Mouse (Mus musculus): ENCODE measurements around the gene Rad21l. TPM values are rescaled to one million over a fixed set of nuclear protein-coding genes. Genes with fewer than 3 reads are reported as not detected.
"Not testable (repeated sequence)": the region's sequence is repeated elsewhere in the genome, so short reads cannot be mapped to it uniquely, and the experiment has no call there.

The Rad21l gene
- polyA plus RNA-seq, 1 experiment from 2014 or later: not detected

DNA sequence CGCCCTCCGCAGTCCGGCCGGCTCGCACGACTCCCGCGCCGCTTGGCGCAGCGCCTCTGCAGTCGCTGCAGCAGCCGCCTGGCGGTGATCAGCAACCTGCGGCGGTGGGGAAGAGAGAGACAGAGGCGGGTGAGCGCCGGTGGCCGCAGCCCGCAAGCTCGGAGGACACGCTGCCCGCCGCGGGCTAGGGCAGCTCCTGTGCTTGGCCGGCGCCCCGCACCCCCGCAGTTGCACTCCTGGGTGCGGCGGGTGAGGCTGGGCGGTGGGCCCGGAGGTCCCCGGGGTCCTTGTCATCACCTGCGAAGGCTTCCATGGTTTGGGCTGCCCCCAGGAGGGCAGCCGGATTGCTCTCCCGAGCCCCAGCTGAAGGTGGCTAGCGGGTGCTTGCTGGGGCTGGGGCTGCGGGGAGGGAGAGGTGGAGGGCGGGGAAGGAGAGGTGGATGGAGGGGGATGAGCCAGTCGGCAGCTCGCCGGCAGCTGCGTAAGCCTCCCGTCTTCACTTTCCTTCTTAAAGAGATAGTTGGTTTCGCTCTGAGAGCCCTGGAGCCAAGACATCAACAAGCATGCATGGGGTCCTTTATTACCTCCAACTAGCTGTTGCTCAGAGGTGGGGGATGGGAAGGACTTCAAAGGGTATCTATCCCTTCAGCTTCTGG lies 36.0 kb downstream of the Rad21l start, which contains the start of gene Snph:
Gene Snph, minus strand, starts transcription at position 435 of the 656 bp plus-strand sequence.
- WGBS: under 1% methylated on average over 43 of the region's 47 CpGs
- no peaks in the 10 kb centered on the region for H3K9me3 ChIP-seq (ENCODE audit: control insufficient read depth, low read length)
- peak within 1 kb of the TSS; percentile 77 for H3K9ac ChIP-seq (ENCODE audit: low read length)
- peak within 1 kb of the TSS; percentile 90 for H3K4me2 ChIP-seq
- H3K27me3 ChIP-seq (ENCODE audit: control insufficient read depth, insufficient read depth, low read length): peaks cover 7% of the 10 kb centered on the region
- peak within 1 kb of the TSS; percentile 70 for H3K4me3 ChIP-seq (ENCODE audit: low read depth, low read length)
- no peaks in the 10 kb centered on the region for H3K36me3 ChIP-seq (ENCODE audit: control insufficient read depth, insufficient read depth, low read length)
- ATAC-seq (ENCODE audit: low FRiP score) (peak; percentile 89), DNase-seq (ENCODE audit: low spot score, missing footprints) (peak; percentile 95)
- H3K4me1 ChIP-seq (ENCODE audit: control insufficient read depth, insufficient read depth, low read length): peaks cover 4% of the 10 kb centered on the region; the same call in 1 of the 2 replicates
- H3K27ac ChIP-seq (ENCODE audit: low read depth, low read length): peak within 1 kb of the TSS; percentile 20; the same call in 1 of the 2 replicates

DNA sequence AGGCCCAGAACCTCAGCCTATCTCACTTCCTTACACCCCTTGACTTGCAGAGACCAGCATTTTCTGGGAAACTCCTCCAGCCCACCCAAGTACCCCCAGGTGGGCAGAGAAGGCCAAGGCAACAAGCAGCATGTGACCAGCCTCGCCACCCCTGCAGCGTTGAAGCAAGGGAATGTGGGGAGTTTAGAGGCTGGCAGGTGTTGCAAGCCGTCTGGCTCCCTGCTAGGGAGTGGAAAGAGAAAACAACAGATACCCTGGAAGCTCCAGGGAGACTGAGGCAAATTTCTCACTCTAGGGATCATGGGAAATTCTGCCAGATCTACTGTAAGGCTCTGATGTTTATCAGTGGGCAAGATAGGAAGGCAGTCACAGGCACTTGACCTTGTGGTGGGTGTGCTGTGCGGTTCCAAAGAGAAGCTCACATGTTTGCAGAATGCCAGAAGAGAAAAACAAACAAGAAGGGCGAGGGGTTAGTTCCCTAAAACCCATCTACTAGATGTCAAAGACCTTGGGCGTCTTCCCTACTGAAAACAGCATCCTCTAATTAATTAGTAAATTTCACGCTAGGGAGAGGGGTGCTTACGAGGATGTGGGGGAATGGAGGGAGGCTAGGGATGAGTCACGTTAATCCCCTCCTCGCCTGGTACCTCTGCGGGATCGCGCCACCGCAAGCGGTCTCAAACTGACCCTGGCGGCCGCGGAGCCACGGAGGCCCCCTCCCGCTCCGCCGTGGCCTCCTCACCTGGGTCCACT lies 36.8 kb downstream of the Rad21l start:
- 3% methylated on average over 22 of the region's 22 CpGs for WGBS
- peak; percentile 13; the same call in 1 of the 2 replicates for ATAC-seq (ENCODE audit: low FRiP score)
- Histone ChIP-seq H3K9me3 (ENCODE audit: control insufficient read depth, low read length) (no peaks in the 10 kb centered on the region), H3K4me2 (peak overlapping the region; percentile 90), H3K9ac (ENCODE audit: low read length) (peak overlapping the region; percentile 77), H3K27ac (ENCODE audit: low read depth, low read length) (no peak overlapping the region), H3K27me3 (ENCODE audit: control insufficient read depth, insufficient read depth, low read length) (peaks cover 7% of the 10 kb centered on the region), H3K4me1 (ENCODE audit: control insufficient read depth, insufficient read depth, low read length) (peaks cover 4% of the 10 kb centered on the region; the same call in 1 of the 2 replicates), H3K36me3 (ENCODE audit: control insufficient read depth, insufficient read depth, low read length) (no peaks in the 10 kb centered on the region), H3K4me3 (ENCODE audit: low read depth, low read length) (peak overlapping the region; percentile 70)
- DNase-seq (ENCODE audit: low spot score, missing footprints): peak; percentile 91

DNA sequence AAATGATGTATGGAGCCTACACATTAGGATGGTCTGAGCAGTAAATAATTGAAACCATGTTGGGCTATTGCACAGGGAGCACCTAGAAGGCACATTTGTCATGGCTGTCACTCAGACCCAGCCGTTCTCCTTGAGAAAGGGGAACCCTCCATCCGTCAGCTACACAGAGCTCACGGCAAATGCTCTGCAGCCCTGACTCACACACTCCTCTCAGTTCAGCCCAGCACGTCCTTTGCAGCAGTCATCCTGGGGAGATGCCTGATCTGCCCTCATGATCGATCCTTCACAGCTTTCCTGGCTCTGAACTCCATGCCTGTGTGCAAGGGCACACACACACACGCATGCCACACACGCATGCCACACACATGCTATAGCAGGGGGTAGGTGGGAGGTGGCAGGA lies 39.0 kb downstream of the Rad21l start:
- 71% methylated on average over 7 of the region's 7 CpGs for WGBS

DNA sequence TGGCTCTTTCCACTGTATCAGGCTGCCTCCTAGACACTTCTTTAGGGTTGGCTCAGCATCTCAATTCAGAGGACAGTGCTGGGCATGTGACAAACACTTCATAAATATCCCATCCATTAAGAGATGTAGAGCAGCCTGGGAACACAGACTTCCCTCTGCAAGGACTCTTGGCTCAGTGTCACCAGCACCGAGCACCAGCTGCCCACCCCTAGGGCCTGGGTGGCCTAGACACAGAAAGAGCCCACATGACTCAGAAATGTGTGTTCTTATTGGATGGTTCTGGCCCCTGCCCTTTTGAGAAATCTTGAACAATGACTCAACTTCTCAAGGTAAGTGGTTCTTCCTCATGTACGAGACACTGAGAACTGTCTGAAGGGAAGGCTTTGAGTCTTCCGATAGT lies 40.3 kb downstream of the Rad21l start:
- Histone ChIP-seq H3K4me2 (no peak overlapping the region), H3K9ac (ENCODE audit: low read length) (no peak overlapping the region), H3K4me3 (ENCODE audit: low read depth, low read length) (no peak overlapping the region), H3K27ac (ENCODE audit: low read depth, low read length) (no peak overlapping the region), H3K9me3 (ENCODE audit: control insufficient read depth, low read length) (no peaks in the 10 kb centered on the region), H3K27me3 (ENCODE audit: control insufficient read depth, insufficient read depth, low read length) (peaks cover 5% of the 10 kb centered on the region; the same call in 1 of the 2 replicates), H3K4me1 (ENCODE audit: control insufficient read depth, insufficient read depth, low read length) (peaks cover 4% of the 10 kb centered on the region; the same call in 1 of the 2 replicates), H3K36me3 (ENCODE audit: control insufficient read depth, insufficient read depth, low read length) (no peaks in the 10 kb centered on the region)
- no peak for DNase-seq (ENCODE audit: low spot score, missing footprints)
- no peak for ATAC-seq (ENCODE audit: low FRiP score)
- 85% methylated on average over 3 of the region's 3 CpGs for WGBS

More for the DNA sequence above, 39.0 kb downstream of the Rad21l start:
- H3K4me2 ChIP-seq: no peak overlapping the region
- H3K36me3 ChIP-seq (ENCODE audit: control insufficient read depth, insufficient read depth, low read length): no peaks in the 10 kb centered on the region
- peaks cover 4% of the 10 kb centered on the region; the same call in 1 of the 2 replicates for H3K4me1 ChIP-seq (ENCODE audit: control insufficient read depth, insufficient read depth, low read length)
- no peak overlapping the region for H3K4me3 ChIP-seq (ENCODE audit: low read depth, low read length)
- no peak for DNase-seq (ENCODE audit: low spot score, missing footprints)
- no peaks in the 10 kb centered on the region for H3K9me3 ChIP-seq (ENCODE audit: control insufficient read depth, low read length)
- no peak for ATAC-seq (ENCODE audit: low FRiP score)
- peaks cover 7% of the 10 kb centered on the region for H3K27me3 ChIP-seq (ENCODE audit: control insufficient read depth, insufficient read depth, low read length)
- H3K9ac ChIP-seq (ENCODE audit: low read length): no peak overlapping the region
- H3K27ac ChIP-seq (ENCODE audit: low read depth, low read length): no peak overlapping the region

DNA sequence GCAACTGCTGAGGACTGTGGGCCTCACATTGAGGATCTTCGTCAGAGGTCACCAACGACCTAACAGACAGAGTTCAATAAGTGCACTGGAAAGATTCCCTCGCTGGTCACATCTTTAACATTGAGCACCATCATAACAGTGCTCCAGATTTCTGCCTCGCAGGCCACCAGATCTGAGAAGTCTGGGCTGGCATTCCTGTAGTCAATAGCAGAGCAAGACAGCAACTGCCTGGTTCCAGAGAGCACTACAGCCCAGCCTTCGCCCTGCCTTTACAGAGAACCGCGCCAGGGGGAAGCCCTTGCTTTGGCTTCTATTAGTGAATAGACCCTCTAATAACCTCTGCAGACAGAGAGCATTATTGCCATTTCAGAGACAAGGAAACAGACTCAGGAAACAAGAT lies 42.0 kb downstream of the Rad21l start:
- Histone ChIP-seq H3K4me2 (no peak overlapping the region), H3K36me3 (ENCODE audit: control insufficient read depth, insufficient read depth, low read length) (no peaks in the 10 kb centered on the region), H3K27me3 (ENCODE audit: control insufficient read depth, insufficient read depth, low read length) (peaks cover 4% of the 10 kb centered on the region; the same call in 1 of the 2 replicates), H3K4me3 (ENCODE audit: low read depth, low read length) (no peak overlapping the region), H3K4me1 (ENCODE audit: control insufficient read depth, insufficient read depth, low read length) (no peaks in the 10 kb centered on the region), H3K27ac (ENCODE audit: low read depth, low read length) (no peak overlapping the region), H3K9ac (ENCODE audit: low read length) (no peak overlapping the region), H3K9me3 (ENCODE audit: control insufficient read depth, low read length) (no peaks in the 10 kb centered on the region)
- WGBS: 87% methylated on average over 7 of the region's 7 CpGs
- no peak for DNase-seq (ENCODE audit: low spot score, missing footprints)
- no peak for ATAC-seq (ENCODE audit: low FRiP score)

DNA sequence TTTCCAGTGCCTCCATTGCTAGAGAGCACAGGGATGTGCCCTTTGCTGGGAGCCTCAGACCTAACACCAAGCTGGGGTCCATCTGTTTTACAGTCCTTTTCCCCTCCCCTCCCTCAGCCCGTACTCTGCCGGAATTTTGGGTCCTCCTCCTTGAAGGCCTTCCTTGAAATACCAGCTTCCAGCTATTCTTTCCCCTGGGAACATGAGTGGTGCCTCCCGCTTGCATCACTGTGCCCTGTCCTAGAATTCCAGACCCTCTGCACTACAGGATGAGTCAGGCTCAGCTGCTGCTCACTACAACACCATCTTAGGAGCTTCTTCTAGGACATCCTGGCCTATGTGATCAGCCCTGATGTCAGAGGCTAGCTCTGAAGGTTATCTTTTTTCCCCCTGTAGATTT lies 44.6 kb downstream of the Rad21l start:
- H3K27ac ChIP-seq (ENCODE audit: low read depth, low read length): no peak overlapping the region
- H3K4me1 ChIP-seq (ENCODE audit: control insufficient read depth, insufficient read depth, low read length): no peaks in the 10 kb centered on the region
- no peaks in the 10 kb centered on the region for H3K9me3 ChIP-seq (ENCODE audit: control insufficient read depth, low read length)
- ATAC-seq (ENCODE audit: low FRiP score) (no peak), DNase-seq (ENCODE audit: low spot score, missing footprints) (no peak)
- H3K36me3 ChIP-seq (ENCODE audit: control insufficient read depth, insufficient read depth, low read length): no peaks in the 10 kb centered on the region
- H3K4me2 ChIP-seq: no peak overlapping the region
- WGBS: 75% methylated on average over 3 of the region's 3 CpGs
- no peak overlapping the region for H3K9ac ChIP-seq (ENCODE audit: low read length)
- H3K27me3 ChIP-seq (ENCODE audit: control insufficient read depth, insufficient read depth, low read length): no peaks in the 10 kb centered on the region
- H3K4me3 ChIP-seq (ENCODE audit: low read depth, low read length): no peak overlapping the region

DNA sequence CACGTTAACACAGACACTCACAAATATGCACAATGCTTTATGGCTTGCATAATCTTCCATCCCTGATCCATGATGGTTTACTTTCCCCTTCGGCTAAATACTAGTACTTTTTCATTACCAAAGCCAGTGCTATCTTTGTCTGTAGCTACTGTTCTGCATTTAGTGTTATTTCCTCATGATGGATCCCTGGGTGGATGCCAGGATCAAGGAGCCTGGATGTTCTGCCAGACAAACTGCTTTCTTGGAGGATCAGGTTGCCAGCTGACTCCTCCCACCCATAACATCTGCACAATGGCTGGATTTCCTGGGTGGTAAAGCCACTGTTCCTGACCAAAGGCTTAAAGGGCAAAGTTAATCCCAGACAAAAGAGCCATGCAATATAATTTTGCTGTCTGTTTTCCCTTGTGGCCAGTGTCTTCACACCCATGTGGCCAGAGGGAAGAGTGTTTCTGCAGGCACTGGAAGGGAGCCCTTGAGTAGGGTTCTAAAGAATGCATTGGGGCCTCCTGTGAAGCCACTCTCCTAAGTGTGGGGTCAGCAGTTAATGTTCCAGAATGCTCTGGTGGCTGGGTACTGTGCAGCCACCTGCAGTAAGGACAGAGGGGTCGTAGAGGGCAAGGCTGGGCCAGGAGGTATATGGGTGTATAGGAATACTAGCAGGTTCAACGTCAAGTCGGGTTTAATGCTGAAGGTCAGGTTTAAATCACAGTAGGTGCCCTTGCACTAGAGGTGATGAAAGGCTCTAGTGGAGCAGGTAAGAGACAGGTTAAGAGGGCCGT lies 51.6 kb downstream of the Rad21l start:
- no peaks in the 10 kb centered on the region for H3K27me3 ChIP-seq (ENCODE audit: control insufficient read depth, insufficient read depth, low read length)
- ATAC-seq (ENCODE audit: low FRiP score): no peak; the same call in 1 of the 2 replicates
- WGBS: 75% methylated on average over 6 of the region's 6 CpGs
- peaks cover 5% of the 10 kb centered on the region; the same call in 1 of the 2 replicates for H3K4me1 ChIP-seq (ENCODE audit: control insufficient read depth, insufficient read depth, low read length)
- H3K4me2 ChIP-seq: no peak overlapping the region
- DNase-seq (ENCODE audit: low spot score, missing footprints): no peak
- H3K36me3 ChIP-seq (ENCODE audit: control insufficient read depth, insufficient read depth, low read length): no peaks in the 10 kb centered on the region
- no peaks in the 10 kb centered on the region for H3K9me3 ChIP-seq (ENCODE audit: control insufficient read depth, low read length)
- H3K27ac ChIP-seq (ENCODE audit: low read depth, low read length): no peak overlapping the region
- H3K9ac ChIP-seq (ENCODE audit: low read length): no peak overlapping the region
- no peak overlapping the region for H3K4me3 ChIP-seq (ENCODE audit: low read depth, low read length)

DNA sequence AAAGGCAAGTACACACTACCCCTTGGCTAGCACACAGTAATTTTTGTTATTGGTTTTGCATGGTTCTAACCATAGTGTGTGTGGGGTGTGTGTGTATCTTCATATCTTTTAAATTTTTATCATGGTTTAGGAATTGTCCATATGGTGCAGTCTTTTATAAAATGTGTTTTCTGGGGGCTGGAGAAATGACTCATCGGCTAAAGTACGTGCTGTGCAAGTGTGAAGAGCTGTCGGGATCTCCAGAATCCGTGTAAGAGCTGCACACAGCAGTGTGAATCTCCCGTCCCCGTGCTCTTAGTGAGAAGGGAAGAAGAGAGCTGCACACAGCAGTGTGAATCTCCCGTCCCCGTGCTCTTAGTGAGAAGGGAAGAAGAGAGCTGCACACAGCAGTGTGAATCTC lies 52.6 kb downstream of the Rad21l start:
- H3K4me2 ChIP-seq; ATAC-seq (ENCODE audit: low FRiP score); H3K9me3 ChIP-seq (ENCODE audit: control insufficient read depth, low read length); H3K27me3 ChIP-seq (ENCODE audit: control insufficient read depth, insufficient read depth, low read length); DNase-seq (ENCODE audit: low spot score, missing footprints); H3K36me3 ChIP-seq (ENCODE audit: control insufficient read depth, insufficient read depth, low read length); H3K9ac ChIP-seq (ENCODE audit: low read length); H3K4me1 ChIP-seq (ENCODE audit: control insufficient read depth, insufficient read depth, low read length); H3K4me3 ChIP-seq (ENCODE audit: low read depth, low read length); H3K27ac ChIP-seq (ENCODE audit: low read depth, low read length): not testable (repeated sequence)
- 82% methylated on average over 6 of the region's 8 CpGs for WGBS

Measured in midbrain, embryonic 11.5 days (tissue).